Mouse (Mus musculus) cortical plate, adult 2 months (tissue): ENCODE results near the gene Zbtb38.

Source experiments
- CTCF ChIP-seq: fragments of 200-500 bp; IDR thresholded peaks from 2 replicates; pipeline ENCODE4 v1.5.1; 2011; ENCODE audit warnings: mild to moderate bottlenecking, control low read depth, low read length; ENCODE audit not compliant: insufficient read depth; ENCODE audit errors: extremely low read depth
- POLR2A ChIP-seq: fragments of 200-500 bp; IDR thresholded peaks from 2 replicates; pipeline ENCODE4 v1.6.1; 2011; ENCODE audit warnings: mild to moderate bottlenecking, low read length, control low read depth; ENCODE audit not compliant: insufficient read depth; ENCODE audit errors: extremely low read depth

DNA sequence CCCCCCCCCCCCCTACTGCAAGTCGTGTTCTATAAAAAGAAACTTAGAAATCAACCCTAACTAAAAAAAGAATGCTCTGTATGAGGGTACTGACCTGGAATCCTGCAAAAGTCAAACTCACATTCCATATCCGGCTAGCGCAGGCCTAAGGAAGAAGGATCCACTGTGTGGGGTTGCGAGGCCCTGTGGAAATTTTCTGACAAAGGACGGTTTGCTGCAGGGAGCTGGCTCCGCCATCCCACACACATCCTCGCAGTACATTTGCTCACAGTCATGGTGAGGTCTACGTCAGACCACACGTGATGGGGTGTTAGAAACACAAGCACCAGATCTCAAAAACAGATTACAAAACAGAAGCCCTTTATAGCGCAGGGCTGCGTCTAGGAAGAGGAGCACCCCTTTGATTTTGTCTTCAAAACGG, 56.5 kb downstream of the Zbtb38 start:
- TF ChIP-seq CTCF: no peak
- TF ChIP-seq POLR2A: peak; percentile 94
